Mouse (Mus musculus): ENCODE measurements around the gene Plau.

The Plau gene

DNA sequence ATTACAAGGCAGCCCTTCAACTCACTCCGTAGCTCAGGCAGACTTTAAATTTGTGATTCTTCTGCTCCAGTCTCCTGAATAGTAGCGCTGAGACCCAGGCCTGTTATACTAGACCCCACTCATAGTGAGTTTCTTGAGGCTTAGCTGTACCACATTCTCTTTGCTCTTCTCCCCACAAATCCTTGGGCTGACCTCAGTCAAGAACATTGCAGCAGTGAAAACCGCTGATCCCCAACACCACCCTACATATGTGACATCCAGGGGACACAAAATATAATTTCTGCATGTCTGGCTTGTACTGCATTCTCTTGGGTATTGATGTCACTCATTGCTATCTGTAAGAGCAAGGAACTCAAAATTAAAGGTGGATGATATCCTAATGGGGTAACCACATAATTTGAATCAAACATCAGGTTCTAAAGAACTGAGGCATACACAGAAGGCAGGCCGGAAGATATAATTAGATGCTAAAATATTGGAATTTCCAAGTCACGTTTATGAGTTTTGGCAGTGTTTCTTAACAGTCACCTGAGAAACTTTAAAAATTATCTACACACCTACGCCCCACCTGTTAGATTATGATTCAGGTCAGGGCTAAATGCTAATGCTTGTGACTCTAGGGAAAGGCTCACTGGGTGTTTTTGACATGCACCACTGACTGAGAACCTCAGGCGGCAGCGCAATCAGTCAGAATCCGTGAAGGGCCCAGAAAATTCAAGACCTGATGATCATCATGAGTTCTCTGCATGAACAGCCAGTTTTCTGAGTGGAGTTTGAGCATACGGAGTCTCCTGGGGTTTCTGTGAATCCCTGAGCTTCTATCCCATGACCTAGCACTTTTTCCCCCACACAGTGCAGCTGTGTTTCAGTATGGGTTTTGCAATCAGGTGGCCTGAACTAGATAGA lies 8.5 kb downstream of the Plau start:
- no peak for DNase-seq (ENCODE audit: low spot score in 2 of 2)

DNA sequence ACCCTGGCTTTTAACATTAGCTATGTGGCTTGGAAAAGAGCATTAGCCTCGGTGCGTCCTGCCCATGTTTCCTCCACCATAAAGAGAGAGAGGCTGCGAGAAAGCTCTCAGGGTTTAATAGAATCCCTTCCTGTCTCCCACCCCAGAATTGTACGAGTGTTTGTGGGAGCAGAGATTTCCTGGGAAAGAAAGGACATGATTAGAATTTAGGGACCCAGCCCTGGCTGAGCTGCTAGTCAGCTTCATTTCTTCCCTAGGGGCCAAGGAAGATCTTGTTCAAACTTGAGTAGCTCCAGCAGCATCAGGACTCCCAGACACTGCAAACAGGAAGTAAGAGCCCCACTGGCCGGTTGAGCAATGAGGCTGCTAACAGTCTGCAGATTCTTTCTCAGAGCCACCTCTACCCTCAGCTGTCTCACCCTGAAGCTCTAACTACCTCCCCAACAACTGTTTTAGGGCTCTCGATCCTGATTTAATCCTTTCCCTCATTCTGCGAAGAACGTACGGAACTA lies 9.2 kb downstream of the Plau start:
- peak in 1 of 2 experiments; percentile 34 for DNase-seq (ENCODE audit: low spot score in 2 of 2)

DNA sequence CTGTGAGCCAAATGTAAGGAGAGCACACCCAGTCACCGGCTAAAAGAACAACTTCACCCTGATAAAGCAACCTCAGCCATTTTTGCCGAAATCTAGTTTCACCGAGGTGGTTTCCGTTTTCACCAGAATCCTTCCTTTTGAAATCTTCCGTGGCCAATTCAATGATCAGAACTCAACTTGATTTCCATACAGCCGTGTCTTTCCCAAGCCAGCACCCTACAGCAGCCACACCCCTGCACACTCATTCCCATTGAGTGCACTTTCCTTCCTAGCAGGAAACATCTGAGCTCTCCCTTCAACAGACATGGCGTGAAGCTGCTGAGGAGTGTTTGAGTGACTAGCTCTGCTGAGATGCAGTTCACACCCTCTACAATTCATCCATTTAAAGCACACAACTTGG lies 9.8 kb downstream of the Plau start:
- DNase-seq (ENCODE audit: low spot score in 2 of 2) = no peak

DNA sequence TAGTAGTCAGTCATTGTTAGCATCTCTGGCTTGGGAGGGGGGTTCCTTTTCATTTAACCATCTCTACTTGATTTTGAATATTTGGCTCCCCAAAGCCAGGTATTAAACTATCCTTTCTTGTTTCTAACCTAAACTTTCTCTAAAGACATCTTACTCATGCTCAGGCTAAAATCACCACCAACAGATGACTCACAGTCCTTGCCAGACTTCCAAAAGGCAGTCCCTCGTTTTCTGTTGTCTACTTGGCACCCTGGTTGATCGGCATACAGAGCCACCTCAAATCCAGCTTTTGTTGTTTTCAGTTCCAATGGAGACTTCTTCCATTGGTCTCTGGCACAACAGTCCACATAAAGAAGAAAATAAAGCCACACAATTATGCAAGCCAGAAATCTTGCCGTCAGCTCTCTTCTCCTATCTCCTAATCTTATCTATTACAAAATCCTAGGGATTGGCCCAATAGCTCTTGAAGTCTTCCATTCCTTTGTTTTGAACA lies 11.2 kb downstream of the Plau start:
- DNase-seq (ENCODE audit: low spot score in 2 of 2) = no peak

DNA sequence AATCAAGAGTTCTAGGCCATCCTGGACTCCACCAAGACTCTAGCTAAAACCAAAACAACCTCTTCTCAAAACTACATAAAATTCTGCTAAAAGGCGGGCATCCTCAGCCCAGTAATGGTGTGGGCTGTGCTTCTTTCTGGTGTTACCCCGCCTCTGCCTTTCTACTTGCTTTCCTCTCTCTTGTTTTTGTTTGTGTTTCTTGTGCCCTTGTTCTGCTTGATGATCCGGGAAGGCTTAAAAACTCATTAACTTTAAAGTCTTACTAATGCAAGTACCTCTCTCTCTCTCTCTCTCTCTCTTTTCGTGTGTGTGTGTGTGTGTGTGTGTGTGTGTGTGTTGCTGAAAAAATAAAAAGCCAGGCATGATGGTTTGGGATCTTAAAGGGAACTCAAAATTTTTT lies 13.3 kb downstream of the Plau start:
- DNase-seq (ENCODE audit: low spot score in 2 of 2) = no peak

- no peak for DNase-seq (ENCODE audit: low spot score in 2 of 2)
These were observed 14.0 kb downstream of the Plau start for GRCm38 (mm10) chr14:20850498-20850897.

DNA sequence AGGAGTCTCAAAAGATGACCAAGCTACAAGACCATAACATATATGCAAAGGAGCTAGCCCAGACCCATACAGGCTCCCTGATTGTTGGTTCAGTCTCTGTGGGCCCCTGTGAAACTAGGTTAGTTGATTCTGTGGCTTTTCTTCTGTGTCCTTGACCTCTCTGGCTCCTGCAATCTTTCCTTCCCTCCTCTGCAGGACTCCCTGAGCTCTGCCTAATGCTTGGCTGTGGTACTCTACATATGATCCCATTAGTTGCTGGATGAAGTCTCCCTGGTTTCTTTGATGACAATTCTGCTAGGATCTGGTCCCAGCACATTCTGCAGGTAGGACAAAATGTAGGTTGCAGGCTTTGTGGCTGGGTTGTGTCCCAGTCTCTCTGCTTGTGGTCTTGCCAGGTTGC lies 15.3 kb downstream of the Plau start:
- no peak for DNase-seq (ENCODE audit: low spot score in 2 of 2)

DNA sequence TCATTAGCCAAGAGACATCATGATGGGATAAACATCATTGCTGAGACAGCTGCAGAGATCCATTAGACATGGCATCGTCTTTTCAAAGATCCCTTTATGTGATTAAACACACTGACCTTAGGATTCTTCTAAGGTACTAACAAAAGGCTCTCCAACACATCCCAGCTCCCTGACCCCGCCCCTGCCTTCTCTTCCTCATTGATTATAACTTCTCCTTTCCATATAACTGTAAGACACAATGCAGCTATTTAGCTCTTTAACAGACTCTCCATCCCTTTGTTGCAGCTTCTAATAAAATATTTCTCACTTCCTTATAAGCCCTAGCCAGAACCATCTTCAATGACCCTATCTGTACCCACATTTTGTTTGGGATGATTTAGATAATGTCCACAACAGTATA lies 24.7 kb downstream of the Plau start:
- no peak for DNase-seq (ENCODE audit: low spot score in 2 of 2)

GRCm38 (mm10) chr14:20861559-20861958 lies 25.1 kb downstream of the Plau start:
- no peak for DNase-seq (ENCODE audit: low spot score in 2 of 2)

- DNase-seq (ENCODE audit: low spot score in 2 of 2) = no peak
These were observed 27.0 kb downstream of the Plau start for GRCm38 (mm10) chr14:20863306-20864065.

DNA sequence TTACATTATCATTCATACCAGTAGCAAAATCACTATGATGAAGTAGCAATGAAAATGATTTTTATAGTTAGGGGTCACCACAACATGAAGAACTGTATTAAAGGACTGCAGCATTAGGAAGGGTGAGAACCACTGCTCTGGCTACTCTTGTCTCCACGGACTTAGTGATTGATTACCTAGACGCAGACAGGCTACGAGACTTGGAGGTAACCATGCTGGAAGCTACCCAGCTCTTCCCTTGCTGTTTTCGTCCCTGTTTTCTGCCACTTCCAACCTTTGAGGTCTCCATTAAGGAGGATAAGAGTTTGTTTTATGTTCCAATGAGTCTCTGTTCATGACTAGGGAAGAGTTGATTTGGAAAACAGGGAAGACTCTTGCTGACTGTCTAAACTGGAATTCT lies 27.7 kb downstream of the Plau start:
- DNase-seq (ENCODE audit: low spot score in 2 of 2) = no peak

DNA sequence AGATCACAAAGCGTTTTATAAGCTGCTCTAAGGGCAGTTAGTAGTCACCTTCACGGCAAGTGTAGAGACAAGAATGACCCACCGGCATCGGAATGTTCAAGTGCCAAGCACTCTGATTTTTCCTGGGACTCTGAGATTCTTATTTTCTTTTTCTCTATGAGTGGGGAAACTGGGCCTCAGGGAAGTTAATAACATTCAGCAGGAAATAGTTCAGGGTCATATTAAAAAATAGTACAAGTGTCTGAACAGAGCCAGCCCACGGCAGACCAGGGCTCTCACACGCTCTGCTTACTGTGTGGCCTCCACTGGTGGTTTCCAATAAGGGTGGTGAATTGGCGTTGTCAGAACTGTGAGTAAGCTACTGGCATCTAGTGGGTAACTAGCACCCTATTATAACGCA lies 29.1 kb downstream of the Plau start:
- no peak for DNase-seq (ENCODE audit: low spot score in 2 of 2)

- no peak for DNase-seq (ENCODE audit: low spot score in 2 of 2)
These were observed 29.9 kb downstream of the Plau start for GRCm38 (mm10) chr14:20866365-20866764.

- no peak for DNase-seq (ENCODE audit: low spot score in 2 of 2)
These were observed 33.6 kb downstream of the Plau start for GRCm38 (mm10) chr14:20870110-20870509.

DNA sequence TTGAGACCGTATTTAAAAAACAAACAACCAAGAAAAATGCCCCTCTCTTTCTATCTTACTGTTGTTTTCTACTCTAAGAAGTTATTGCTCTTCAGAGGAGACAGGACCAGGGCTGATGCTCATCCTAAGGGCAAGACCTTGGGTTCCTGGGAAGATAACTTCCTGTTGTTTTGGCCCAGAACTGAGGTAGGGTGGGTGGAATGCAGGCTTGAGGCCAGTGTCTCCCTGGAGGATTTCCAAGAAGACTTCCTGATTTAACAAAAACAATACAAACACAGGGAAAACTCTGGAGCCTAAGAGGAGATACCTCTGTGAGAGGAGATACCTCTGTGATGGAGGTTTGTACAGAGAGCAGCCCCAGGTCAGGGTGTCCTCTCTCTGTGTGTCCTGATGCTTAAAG lies 35.0 kb downstream of the Plau start:
- no peak for DNase-seq (ENCODE audit: low spot score in 2 of 2)

- DNase-seq (ENCODE audit: low spot score in 2 of 2) = peak; percentile 85 to 90
These were observed 36.8 kb downstream of the Plau start for GRCm38 (mm10) chr14:20873307-20873706.

GRCm38 (mm10) chr14:20873931-20874330 lies 37.5 kb downstream of the Plau start:
- no peak for DNase-seq (ENCODE audit: low spot score in 2 of 2)

- no peak for DNase-seq (ENCODE audit: low spot score in 2 of 2)
These were observed 48.2 kb downstream of the Plau start for GRCm38 (mm10) chr14:20884691-20885090.

- DNase-seq (ENCODE audit: low spot score in 2 of 2) = no peak
These were observed 48.8 kb downstream of the Plau start for GRCm38 (mm10) chr14:20885091-20885888.

DNA sequence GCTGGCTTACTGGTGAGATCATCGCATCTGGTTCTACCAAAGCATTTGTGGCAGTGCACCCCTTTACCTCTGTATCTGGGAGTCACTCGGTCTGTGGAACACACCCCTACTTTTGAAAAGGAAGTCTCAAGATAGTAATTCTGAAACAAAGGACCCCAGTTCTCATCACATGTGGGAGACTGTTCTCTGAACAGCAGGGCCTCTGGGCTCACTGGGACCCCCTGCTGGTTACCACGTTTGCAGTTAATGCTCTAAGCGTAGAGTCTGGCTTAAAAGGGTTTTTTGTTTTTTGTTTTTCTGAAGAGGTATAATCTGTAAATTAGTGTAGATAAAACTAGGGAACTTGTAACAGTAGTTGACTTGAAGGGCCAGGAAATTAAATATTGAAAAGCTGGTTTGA lies 49.8 kb downstream of the Plau start:
- DNase-seq (ENCODE audit: low spot score in 2 of 2) = peak in 1 of 2 experiments; percentile 43

DNA sequence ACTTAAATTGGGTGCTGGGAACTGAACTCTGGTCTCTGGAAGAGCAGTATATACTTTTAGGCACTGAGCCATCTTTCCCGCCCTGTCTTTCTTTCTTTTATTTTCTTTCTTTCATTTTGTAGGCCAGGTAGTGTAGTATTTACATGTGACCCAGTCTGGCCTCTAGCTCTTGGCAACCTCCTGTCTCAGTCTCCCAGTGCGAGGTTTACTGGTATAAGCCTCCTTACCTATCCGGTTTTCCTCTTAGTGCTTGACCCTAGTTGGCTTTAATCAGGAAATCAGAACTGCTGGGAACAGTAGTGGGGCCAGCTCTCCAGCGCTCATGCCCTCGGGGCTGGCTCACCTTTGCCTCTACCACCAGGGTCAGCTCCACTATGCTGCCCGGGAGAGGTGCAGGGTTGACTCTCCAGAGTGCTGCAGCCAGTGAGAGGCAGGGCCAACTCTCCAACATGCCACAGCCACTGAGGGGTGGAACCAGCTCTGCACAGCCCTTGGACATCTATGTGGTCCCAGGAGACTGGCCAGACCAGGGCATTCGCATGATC lies 51.2 kb downstream of the Plau start:
- no peak for DNase-seq (ENCODE audit: low spot score in 2 of 2)
